Mouse (Mus musculus): ENCODE results near the gene Pfkfb4.

The Pfkfb4 gene

DNA sequence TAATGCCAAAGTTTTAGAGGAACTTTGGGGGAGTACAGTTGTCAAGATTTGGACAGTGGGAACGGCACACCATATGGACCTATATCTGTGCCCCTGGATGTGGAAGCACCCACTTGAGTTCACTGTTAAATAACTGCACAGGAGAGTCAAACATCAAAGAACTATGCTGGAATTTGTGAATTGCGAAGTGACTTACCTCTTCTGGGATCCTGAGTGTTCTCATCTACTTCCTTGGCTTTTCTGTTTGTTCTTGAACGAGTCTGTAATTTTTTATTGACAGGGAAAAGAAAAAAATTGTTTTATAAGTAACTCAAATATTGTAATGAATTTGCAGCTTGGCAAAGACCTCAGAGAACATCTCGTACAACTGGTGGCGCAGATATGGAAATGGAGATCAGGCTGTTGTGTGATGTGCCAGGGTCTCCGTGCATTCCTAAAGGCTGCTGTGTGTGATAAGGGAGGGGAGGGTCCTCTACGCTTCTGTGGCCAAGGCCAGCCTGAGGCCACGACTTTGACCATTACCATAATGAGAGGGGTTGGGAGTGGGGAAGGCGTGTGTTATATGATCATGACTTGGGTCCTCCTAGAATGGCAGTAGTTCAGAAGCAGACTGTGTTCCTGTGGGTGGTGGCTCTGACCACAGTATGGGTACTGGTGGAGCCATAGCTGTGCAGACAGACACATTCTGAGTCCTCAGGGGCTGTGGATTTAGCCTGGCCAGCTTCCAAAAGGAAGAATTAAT is 1.2 kb downstream of the Pfkfb4 start:
- no peak for DNase-seq (ENCODE audit: extremely low spot score, low spot score)

GRCm38 (mm10) chr9:108996411-108996810 is 4.8 kb downstream of the Pfkfb4 start:
- DNase-seq (ENCODE audit: extremely low spot score, low spot score), result no peak

- no peak for DNase-seq (ENCODE audit: extremely low spot score, low spot score)
Observed at GRCm38 (mm10) chr9:108998287-108999166, 6.9 kb downstream of the Pfkfb4 start.

- DNase-seq (ENCODE audit: extremely low spot score, low spot score), result no peak
Observed at GRCm38 (mm10) chr9:108999167-108999526, 7.6 kb downstream of the Pfkfb4 start.

GRCm38 (mm10) chr9:109000726-109001125 is 9.1 kb downstream of the Pfkfb4 start:
- peak; percentile 59 for DNase-seq (ENCODE audit: extremely low spot score, low spot score)

DNA sequence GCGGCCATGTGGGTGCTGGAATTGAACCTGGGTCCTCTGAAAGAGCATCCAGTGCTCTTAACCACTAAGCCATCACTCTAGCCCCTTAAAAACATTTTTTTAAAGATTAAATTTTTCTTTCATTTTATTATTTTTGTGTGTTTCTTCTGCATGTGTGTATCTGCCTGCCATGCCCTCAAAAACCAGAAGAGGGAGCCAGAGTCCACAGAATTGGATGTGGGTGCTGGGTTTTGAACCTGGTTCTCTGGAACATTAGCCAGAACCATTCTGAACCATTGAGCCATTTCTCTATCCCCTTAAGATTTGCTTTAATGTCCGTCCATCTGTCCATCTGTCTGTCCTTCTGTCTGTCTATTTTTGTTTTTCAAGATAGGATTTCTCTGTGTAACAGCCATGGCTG is 11.6 kb downstream of the Pfkfb4 start:
- peak; percentile 52 for DNase-seq (ENCODE audit: extremely low spot score, low spot score)

- DNase-seq (ENCODE audit: extremely low spot score, low spot score), result no peak
Observed at GRCm38 (mm10) chr9:109007025-109007780, 15.6 kb downstream of the Pfkfb4 start.

GRCm38 (mm10) chr9:109008081-109008480 is 16.5 kb downstream of the Pfkfb4 start:
- DNase-seq (ENCODE audit: extremely low spot score, low spot score), result no peak

DNA sequence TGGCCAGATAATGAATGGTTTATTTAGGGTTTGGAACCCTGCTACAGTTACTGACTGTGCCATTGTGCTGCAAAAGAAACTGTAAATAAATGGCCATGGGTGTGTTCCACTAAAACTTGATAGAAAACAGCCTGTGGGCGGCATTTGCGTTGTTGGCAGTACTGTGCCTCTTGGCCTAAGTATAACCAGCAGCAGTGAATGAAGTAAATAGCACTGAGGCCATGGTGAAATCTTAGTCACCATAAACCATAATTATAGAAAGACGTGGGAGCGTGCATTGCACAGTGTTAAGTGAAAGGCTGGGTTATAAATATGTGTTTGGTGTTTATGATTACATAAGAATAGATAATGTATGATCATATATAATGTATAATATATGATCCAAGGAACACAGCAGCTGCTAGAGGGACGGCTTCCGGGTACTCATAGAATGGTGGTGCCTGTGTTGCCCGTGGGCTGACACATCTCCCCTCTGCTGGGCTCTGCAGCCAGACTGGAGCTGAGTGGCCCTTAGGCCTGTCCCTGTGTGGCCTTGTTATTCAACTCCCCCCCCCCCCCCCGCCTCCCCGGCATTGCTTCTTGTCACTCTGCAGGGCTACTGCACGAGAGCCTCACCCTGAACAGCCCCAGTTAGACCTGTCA is 17.5 kb downstream of the Pfkfb4 start:
- DNase-seq (ENCODE audit: extremely low spot score, low spot score), result no peak

DNA sequence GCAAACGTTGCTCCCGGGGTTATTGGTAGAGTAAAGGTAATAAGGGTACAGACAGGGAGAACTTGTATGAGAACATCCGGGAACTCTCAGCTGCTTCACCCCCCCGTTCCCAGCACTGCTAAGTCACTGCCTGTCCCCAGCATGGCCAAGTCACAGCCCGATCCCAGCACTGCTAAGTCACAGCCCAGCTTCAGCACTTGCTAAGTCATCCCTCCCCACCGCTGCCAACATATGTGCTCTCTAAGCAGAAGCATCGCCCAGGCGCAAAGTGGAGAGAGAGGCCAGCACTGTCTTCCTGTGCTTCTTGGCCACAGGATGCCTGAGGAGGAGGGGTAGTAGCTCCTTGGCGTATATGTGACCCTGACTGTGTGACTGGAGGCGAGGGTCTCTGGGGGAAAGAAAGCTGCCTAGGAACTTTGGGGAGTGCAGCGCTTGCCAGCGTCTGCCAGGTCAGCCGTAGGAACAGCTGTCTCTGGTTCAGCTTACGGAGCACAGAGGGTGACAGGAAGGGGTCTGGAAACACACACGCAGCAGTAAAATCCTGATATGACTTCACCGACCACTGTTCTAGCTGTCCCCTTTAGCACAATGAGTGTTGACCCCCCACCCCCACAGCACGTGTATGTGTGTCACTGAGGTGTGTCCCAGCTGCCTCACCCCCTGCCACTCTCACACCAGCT is 18.2 kb downstream of the Pfkfb4 start:
- no peak for DNase-seq (ENCODE audit: extremely low spot score, low spot score)

GRCm38 (mm10) chr9:109010316-109010690 is 18.7 kb downstream of the Pfkfb4 start:
- DNase-seq (ENCODE audit: extremely low spot score, low spot score), result no peak

DNA sequence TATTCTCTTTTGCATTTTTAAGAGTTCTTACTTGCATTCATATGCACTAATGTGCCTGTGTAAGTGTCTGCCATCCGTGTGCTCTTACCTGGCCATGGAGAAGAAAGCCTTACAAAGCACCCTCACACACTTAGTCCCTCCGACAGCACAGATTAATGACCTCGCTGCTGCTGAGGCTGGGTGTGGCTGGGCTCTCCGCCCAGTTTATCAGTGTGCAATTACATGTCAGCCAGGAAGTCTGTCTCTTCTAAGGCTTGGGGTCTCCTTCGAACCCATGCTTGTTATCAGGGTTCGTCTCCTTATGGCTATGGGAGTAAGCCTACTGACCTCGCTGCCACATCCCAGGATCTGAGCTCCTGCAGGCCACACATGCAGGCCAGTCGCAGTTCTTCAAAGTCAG is 23.8 kb downstream of the Pfkfb4 start:
- DNase-seq (ENCODE audit: extremely low spot score, low spot score), result no peak

DNA sequence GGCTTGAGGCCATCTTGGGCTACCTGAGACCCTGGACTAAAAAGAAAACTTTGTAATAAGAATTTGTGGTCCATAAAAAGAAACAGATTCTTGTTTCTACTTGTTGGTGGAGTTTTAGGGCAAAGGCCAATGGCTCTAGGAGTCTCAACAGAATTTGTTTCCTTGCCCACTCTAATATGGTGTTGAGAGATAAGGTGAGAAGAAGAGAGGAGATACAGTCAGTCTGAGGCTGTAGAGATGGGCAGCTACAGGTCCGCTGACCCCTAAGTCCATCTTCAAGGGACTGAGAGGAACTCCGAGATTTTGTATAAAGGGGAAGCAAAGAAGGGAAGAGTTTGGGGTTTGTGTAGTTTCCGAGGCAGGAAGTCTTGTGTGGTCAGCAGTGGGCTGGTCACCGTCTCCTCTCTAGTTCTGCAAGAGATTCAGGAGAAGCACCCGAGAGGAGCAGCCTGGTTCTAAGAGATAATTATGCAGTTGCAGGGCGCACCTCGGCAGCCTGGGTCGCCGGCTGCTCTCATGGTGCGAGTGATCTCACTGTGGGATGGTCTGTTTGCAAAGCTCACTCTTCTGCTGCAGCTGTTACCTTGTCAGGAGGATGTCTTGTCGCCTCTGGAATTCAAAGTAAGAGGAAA is 25.5 kb downstream of the Pfkfb4 start:
- DNase-seq (ENCODE audit: extremely low spot score, low spot score), result no peak

DNA sequence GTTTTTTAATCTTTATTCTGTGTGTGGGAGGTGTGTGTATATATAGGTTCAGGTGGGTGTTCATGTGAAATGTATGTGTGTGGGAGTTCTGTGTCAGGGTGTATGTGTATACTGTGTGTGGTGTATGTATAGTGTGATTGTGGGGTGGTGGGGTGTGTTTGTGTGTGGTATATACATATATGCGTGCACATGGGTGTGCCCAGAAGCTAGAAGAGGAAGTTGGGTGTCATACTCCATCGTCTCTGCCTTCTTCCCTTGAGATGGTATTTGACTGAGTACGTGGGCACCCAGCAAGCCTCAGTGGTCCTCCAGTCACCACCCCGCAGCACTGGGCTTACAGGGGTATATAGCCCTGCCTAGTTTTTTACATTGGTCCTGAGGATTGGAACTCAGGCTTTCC is 29.9 kb downstream of the Pfkfb4 start:
- no peak for DNase-seq (ENCODE audit: extremely low spot score, low spot score)

GRCm38 (mm10) chr9:109022866-109023685 is 31.5 kb downstream of the Pfkfb4 start:
- DNase-seq (ENCODE audit: extremely low spot score, low spot score), result no peak

GRCm38 (mm10) chr9:109027521-109027920 is 35.9 kb downstream of the Pfkfb4 start:
- DNase-seq (ENCODE audit: extremely low spot score, low spot score), result no peak

- DNase-seq (ENCODE audit: extremely low spot score, low spot score), result no peak
Observed at GRCm38 (mm10) chr9:109028421-109028820, 36.8 kb downstream of the Pfkfb4 start.

DNA sequence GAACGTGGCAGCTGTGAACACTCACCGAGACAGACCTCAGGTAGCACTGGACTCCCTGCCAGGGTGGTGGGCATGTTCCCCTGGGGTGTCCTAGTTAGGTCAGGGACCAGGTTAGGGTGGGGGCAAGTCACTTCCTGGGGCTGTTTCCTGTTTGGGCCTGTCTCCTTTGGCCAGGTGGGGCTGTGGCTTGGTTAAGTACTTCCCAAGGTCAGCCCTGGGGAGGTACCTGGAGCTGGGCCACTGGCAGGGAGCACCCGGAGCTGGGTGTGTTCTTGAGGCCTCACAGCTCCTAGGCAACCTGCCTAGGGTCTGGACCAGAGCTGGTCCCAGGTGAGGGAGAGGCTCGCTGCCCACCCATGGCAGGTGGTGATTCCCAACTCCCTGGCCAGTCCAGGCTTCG is 37.3 kb downstream of the Pfkfb4 start:
- no peak for DNase-seq (ENCODE audit: extremely low spot score, low spot score)

- no peak for DNase-seq (ENCODE audit: extremely low spot score, low spot score)
Observed at GRCm38 (mm10) chr9:109030312-109030711, 38.7 kb downstream of the Pfkfb4 start.

- no peak for DNase-seq (ENCODE audit: extremely low spot score, low spot score)
Observed at GRCm38 (mm10) chr9:109031001-109031400, 39.4 kb downstream of the Pfkfb4 start.
